Mouse (Mus musculus) embryonic facial prominence, embryonic 14.5 days (tissue): ENCODE results near the gene Atm. TPM values are rescaled to one million over a fixed set of nuclear protein-coding genes. Genes with fewer than 3 reads are reported as not detected.

ENCODE experiments used
- ATAC-seq: fragments of 200-750 bp; cut with Nextera tagmentation; 2 replicates; pipeline ENCODE4 v1.8.0; 2017; ENCODE audit warnings: low read depth, moderate number of reproducible peaks, moderate TSS enrichment
- DNase-seq: peaks from one replicate; pipeline ENCODE4 v3.0.0-alpha.2; 2015; ENCODE audit warnings: low spot score
- H3K27ac ChIP-seq: fragments of 300-500 bp; sonication (generic); replicated peaks from 2 replicates; pipeline ENCODE4 v1.5.1; 2014; ENCODE audit warnings: low read depth, mild to moderate bottlenecking, low read length, moderate library complexity
- H3K27me3 ChIP-seq: fragments of 300-500 bp; sonication (generic); replicated peaks from 2 replicates; pipeline ENCODE4 v1.6.1; 2014; ENCODE audit warnings: low read length; ENCODE audit not compliant: control insufficient read depth, insufficient read depth
- H3K36me3 ChIP-seq: fragments of 300-500 bp; sonication (generic); 2 replicates; pipeline ENCODE4 v1.6.1; 2014; ENCODE audit warnings: low read length, mixed read lengths; ENCODE audit not compliant: control insufficient read depth, insufficient read depth
- H3K4me1 ChIP-seq: fragments of 300-500 bp; sonication (generic); 2 replicates; pipeline ENCODE4 v1.6.1; 2014; ENCODE audit warnings: antibody characterized with exemption, low read length; ENCODE audit not compliant: control insufficient read depth, insufficient read depth
- H3K4me2 ChIP-seq: fragments of 300-500 bp; sonication (generic); 2 replicates; pipeline ENCODE4 v1.6.1; 2014; ENCODE audit warnings: low read depth, mild to moderate bottlenecking, low read length, moderate library complexity, mixed read lengths
- H3K4me3 ChIP-seq: fragments of 300-500 bp; sonication (generic); 2 replicates; pipeline ENCODE4 v1.5.1; 2014; ENCODE audit warnings: low read depth, mild to moderate bottlenecking, low read length
- H3K9ac ChIP-seq: fragments of 300-500 bp; sonication (generic); 2 replicates; pipeline ENCODE4 v1.6.1; 2014; ENCODE audit warnings: low read depth, mild to moderate bottlenecking, low read length, moderate library complexity, mixed read lengths
- H3K9me3 ChIP-seq: fragments of 300-500 bp; sonication (generic); 2 replicates; pipeline ENCODE4 v1.6.1; 2016; ENCODE audit warnings: low read length; ENCODE audit not compliant: control insufficient read depth
- WGBS: fragments of 180-500 bp; shearing (Covaris S2); extraction: QIAGEN DNeasy Blood & Tissue Kit; methylation state at CpG from one replicate; pipeline ENCODE4 v1.1.7; 2014; 5-methylcytosine and 5-hydroxymethylcytosine counted together
- polyA plus RNA-seq: library from polyadenylated mRNA; unstranded; fragments of >200 nt; fragmentation: Nextera tagmentation; extraction: Ambion mirVana; gene quantifications from 2 replicates; pipeline ENCODE4 v1.2.1, GENCODE M21; 2014

The Atm gene
- polyA plus RNA-seq, 1 experiment from 2014 or later = 10.9 TPM

GRCm38 (mm10) chr9:53427638-53428037 lies 108.9 kb downstream of the Atm start:
- Histone ChIP-seq H3K4me1 (no peaks in the 10 kb centered on the region), H3K27me3 (no peaks in the 10 kb centered on the region), H3K4me2 (no peak overlapping the region), H3K4me3 (no peak overlapping the region), H3K36me3 (no peaks in the 10 kb centered on the region), H3K9ac (no peak overlapping the region), H3K9me3 (no peaks in the 10 kb centered on the region), H3K27ac (no peak overlapping the region)
- DNase-seq (no peak), ATAC-seq (no peak)
- 72% methylated on average over 3 of the region's 3 CpGs for WGBS

GRCm38 (mm10) chr9:53426726-53427125 lies 109.8 kb downstream of the Atm start:
- Histone ChIP-seq H3K4me2 (no peak overlapping the region), H3K27ac (no peak overlapping the region), H3K4me3 (no peak overlapping the region), H3K36me3 (no peaks in the 10 kb centered on the region), H3K9me3 (no peaks in the 10 kb centered on the region), H3K27me3 (no peaks in the 10 kb centered on the region), H3K9ac (no peak overlapping the region), H3K4me1 (no peaks in the 10 kb centered on the region)
- ATAC-seq (no peak), DNase-seq (no peak)
- WGBS = 98% methylated on average over 3 of the region's 3 CpGs

GRCm38 (mm10) chr9:53422133-53422896 lies 114.2 kb downstream of the Atm start:
- Histone ChIP-seq H3K27me3 (no peaks in the 10 kb centered on the region), H3K27ac (no peak overlapping the region), H3K36me3 (no peaks in the 10 kb centered on the region), H3K4me2 (no peak overlapping the region), H3K4me3 (no peak overlapping the region), H3K4me1 (no peaks in the 10 kb centered on the region), H3K9ac (no peak overlapping the region), H3K9me3 (no peaks in the 10 kb centered on the region)
- DNase-seq (no peak), ATAC-seq (no peak)
- WGBS = 53% methylated on average over 9 of the region's 9 CpGs

- ATAC-seq (no peak), DNase-seq (no peak)
- no peak overlapping the region for H3K9ac ChIP-seq
- WGBS = 80% methylated on average over 3 of the region's 3 CpGs
- no peak overlapping the region for H3K27ac ChIP-seq
- peaks cover 3% of the 10 kb centered on the region; the same call in 1 of the 2 replicates for H3K4me1 ChIP-seq
- no peak overlapping the region for H3K4me2 ChIP-seq
- no peaks in the 10 kb centered on the region for H3K9me3 ChIP-seq
- no peak overlapping the region for H3K4me3 ChIP-seq
- no peaks in the 10 kb centered on the region for H3K36me3 ChIP-seq
- H3K27me3 ChIP-seq = no peaks in the 10 kb centered on the region
These were observed 127.1 kb downstream of the Atm start for GRCm38 (mm10) chr9:53409427-53409826.

GRCm38 (mm10) chr9:53408953-53409361 lies 127.6 kb downstream of the Atm start:
- H3K4me3 ChIP-seq = no peak overlapping the region
- H3K9ac ChIP-seq = no peak overlapping the region
- H3K4me2 ChIP-seq = no peak overlapping the region
- 69% methylated on average over 2 of the region's 2 CpGs for WGBS
- H3K27ac ChIP-seq = no peak overlapping the region
- H3K36me3 ChIP-seq = no peaks in the 10 kb centered on the region
- H3K9me3 ChIP-seq = no peaks in the 10 kb centered on the region
- H3K27me3 ChIP-seq = no peaks in the 10 kb centered on the region
- H3K4me1 ChIP-seq = peaks cover 3% of the 10 kb centered on the region; the same call in 1 of the 2 replicates
- DNase-seq (peak; percentile 33), ATAC-seq (no peak)

GRCm38 (mm10) chr9:53408548-53408947 lies 128.0 kb downstream of the Atm start:
- no peaks in the 10 kb centered on the region for H3K36me3 ChIP-seq
- no peak for ATAC-seq
- no peak for DNase-seq
- H3K9ac ChIP-seq = no peak overlapping the region
- H3K4me3 ChIP-seq = no peak overlapping the region
- H3K4me2 ChIP-seq = no peak overlapping the region
- no peaks in the 10 kb centered on the region for H3K27me3 ChIP-seq
- 78% methylated on average over 4 of the region's 4 CpGs for WGBS
- no peaks in the 10 kb centered on the region for H3K9me3 ChIP-seq
- H3K4me1 ChIP-seq = peaks cover 3% of the 10 kb centered on the region; the same call in 1 of the 2 replicates
- no peak overlapping the region for H3K27ac ChIP-seq

GRCm38 (mm10) chr9:53404753-53405722 lies 131.5 kb downstream of the Atm start:
- H3K27ac ChIP-seq = peak overlapping the region; percentile 69
- peaks cover 12% of the 10 kb centered on the region; the same call in 1 of the 2 replicates for H3K4me1 ChIP-seq
- peak overlapping the region; percentile 36 for H3K4me3 ChIP-seq
- peak overlapping the region; percentile 59 for H3K4me2 ChIP-seq
- peak; percentile 87 for ATAC-seq
- peak overlapping the region; percentile 52 for H3K9ac ChIP-seq
- no peaks in the 10 kb centered on the region for H3K9me3 ChIP-seq
- WGBS = 24% methylated on average over 21 of the region's 21 CpGs
- no peaks in the 10 kb centered on the region for H3K36me3 ChIP-seq
- no peaks in the 10 kb centered on the region for H3K27me3 ChIP-seq
- DNase-seq = peak; percentile 95

GRCm38 (mm10) chr9:53404050-53404752 lies 132.3 kb downstream of the Atm start:
- Histone ChIP-seq H3K4me1 (peaks cover 12% of the 10 kb centered on the region; the same call in 1 of the 2 replicates), H3K9ac (no peak overlapping the region), H3K4me3 (no peak overlapping the region), H3K27ac (no peak overlapping the region), H3K27me3 (no peaks in the 10 kb centered on the region), H3K9me3 (no peaks in the 10 kb centered on the region), H3K36me3 (no peaks in the 10 kb centered on the region), H3K4me2 (no peak overlapping the region)
- ATAC-seq (no peak), DNase-seq (peak; percentile 16)
- WGBS = 87% methylated on average over 6 of the region's 6 CpGs
